Mouse (Mus musculus) lung, postnatal 25 days (tissue): ENCODE measurements at regions not wholly inside any gene's neighbourhood (a gene's known extent, or its start where the extent isn't known, plus 50 kb on each side); places are given as distances from the start of the nearest gene placed in this dataset.

ENCODE experiments used
- DNase-seq: peaks from one replicate; pipeline ENCODE4 v3.0.0; 2022; ENCODE audit warnings: low spot score

GRCm38 (mm10) chr4:81178782-81179135 is 263.9 kb downstream of the Mpdz start:
- DNase-seq: peak; percentile 92

- DNase-seq: no peak
Observed at GRCm38 (mm10) chr4:81216123-81216522, 226.5 kb downstream of the Mpdz start.

GRCm38 (mm10) chr4:81217979-81218378 is 224.6 kb downstream of the Mpdz start:
- DNase-seq: no peak

GRCm38 (mm10) chr4:81222034-81222433 is 220.6 kb downstream of the Mpdz start:
- no peak for DNase-seq

GRCm38 (mm10) chr4:81222468-81223175 is 220.0 kb downstream of the Mpdz start:
- no peak for DNase-seq
